Mouse (Mus musculus): ENCODE measurements around the gene Tas1r1.

Gene Tas1r1

GRCm38 (mm10) chr4:152010091-152010706 lies 28.2 kb downstream of the Tas1r1 start:
- peak; percentile 36 to 69 for DNase-seq (ENCODE audit: low spot score in 2 of 2)

- peak in 1 of 2 experiments; percentile 63 for DNase-seq (ENCODE audit: low spot score in 2 of 2)
Measured at GRCm38 (mm10) chr4:152009076-152010051, 29.0 kb downstream of the Tas1r1 start.

GRCm38 (mm10) chr4:152008622-152009075 lies 29.7 kb downstream of the Tas1r1 start, which contains the start of gene Klhl21:
Klhl21 (plus strand) TSS chr4:152008803.
- peak; percentile 84 to 93 for DNase-seq (ENCODE audit: low spot score in 2 of 2)

- DNase-seq (ENCODE audit: low spot score in 2 of 2), result no peak
Measured at GRCm38 (mm10) chr4:152008148-152008500, 30.2 kb downstream of the Tas1r1 start.

- DNase-seq (ENCODE audit: low spot score in 2 of 2), result no peak
Measured at GRCm38 (mm10) chr4:152007481-152008147, 30.8 kb downstream of the Tas1r1 start.

GRCm38 (mm10) chr4:152006812-152007211 lies 31.6 kb downstream of the Tas1r1 start:
- DNase-seq (ENCODE audit: low spot score in 2 of 2), result no peak

GRCm38 (mm10) chr4:152006137-152006536 lies 32.2 kb downstream of the Tas1r1 start:
- DNase-seq (ENCODE audit: low spot score in 2 of 2), result no peak

- DNase-seq (ENCODE audit: low spot score in 2 of 2), result no peak
Measured at GRCm38 (mm10) chr4:152002063-152002462, 36.3 kb downstream of the Tas1r1 start.

GRCm38 (mm10) chr4:152001335-152001734 lies 37.0 kb downstream of the Tas1r1 start:
- no peak for DNase-seq (ENCODE audit: low spot score in 2 of 2)

GRCm38 (mm10) chr4:152000906-152001305 lies 37.5 kb downstream of the Tas1r1 start:
- no peak for DNase-seq (ENCODE audit: low spot score in 2 of 2)

GRCm38 (mm10) chr4:151999481-151999880 lies 38.9 kb downstream of the Tas1r1 start:
- DNase-seq (ENCODE audit: low spot score in 2 of 2), result no peak

- no peak for DNase-seq (ENCODE audit: low spot score in 2 of 2)
Measured at GRCm38 (mm10) chr4:151997701-151998100, 40.7 kb downstream of the Tas1r1 start.

- DNase-seq (ENCODE audit: low spot score in 2 of 2), result no peak
Measured at GRCm38 (mm10) chr4:151996951-151997222, 41.5 kb downstream of the Tas1r1 start.

- peak; percentile 98 to 100 for DNase-seq (ENCODE audit: low spot score in 2 of 2)
Measured at GRCm38 (mm10) chr4:151996173-151996950, 42.0 kb downstream of the Tas1r1 start, which contains the start of gene Phf13. Phf13 (minus strand) TSS chr4:151996258.

- DNase-seq (ENCODE audit: low spot score in 2 of 2), result peak in 1 of 2 experiments; percentile 65
Measured at GRCm38 (mm10) chr4:151995371-151996172, 42.8 kb downstream of the Tas1r1 start.

- DNase-seq (ENCODE audit: low spot score in 2 of 2), result peak in 1 of 2 experiments; percentile 56
Measured at GRCm38 (mm10) chr4:151994228-151995171, 43.9 kb downstream of the Tas1r1 start.

GRCm38 (mm10) chr4:151993035-151993434 lies 45.3 kb downstream of the Tas1r1 start:
- no peak for DNase-seq (ENCODE audit: low spot score in 2 of 2)

- DNase-seq (ENCODE audit: low spot score in 2 of 2), result no peak
Measured at GRCm38 (mm10) chr4:151992091-151992490, 46.3 kb downstream of the Tas1r1 start.

- DNase-seq (ENCODE audit: low spot score in 2 of 2), result no peak
Measured at GRCm38 (mm10) chr4:151989110-151989488, 49.3 kb downstream of the Tas1r1 start.
